15 mouse cellular contexts compared by ENCODE assay signal in the genomic region with DNA sequence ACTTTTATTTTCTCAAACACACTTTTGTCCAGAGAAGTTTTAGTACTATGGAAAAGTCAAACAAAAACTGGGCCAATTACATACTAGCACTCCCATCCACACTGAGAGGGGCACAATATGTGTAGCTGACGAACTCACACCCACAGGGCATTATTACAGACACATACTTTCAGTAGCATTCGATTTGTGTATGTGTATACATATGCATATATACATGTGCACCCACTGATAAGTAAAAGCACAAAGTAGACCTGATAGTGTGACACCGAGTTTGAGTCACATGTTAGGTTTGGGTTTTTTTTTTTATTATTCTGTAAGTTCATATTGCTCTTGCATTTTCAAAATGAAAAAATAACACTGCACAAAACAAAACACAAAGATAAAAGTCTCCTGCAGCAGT.
"Had no signal": no experiment of that assay in that cellular context is flagged by ENCODE, and none has a peak within 500 bp of the region (broad histone marks: within the 10 kb centered on the region; RNA-seq: fewer than 3 reads in every experiment).

No protein-coding gene starts in this region.

- H3K9me3 ChIP-seq: limb, embryonic 10.5 days; midbrain, embryonic 13.5 days; stomach, embryonic 15.5 days had no signal

- H3K9ac ChIP-seq: midbrain, embryonic 13.5 days; stomach, embryonic 15.5 days had no signal

- DNase-seq: kidney, adult 9 months; lung, adult 2 months; lung, postnatal 4 days; right cerebral cortex, postnatal 14 days; thymus, adult 2 months; thymus, postnatal 36 days had no signal

- H3K4me1 ChIP-seq: limb, embryonic 10.5 days; megakaryocyte, embryonic 14.5 days; midbrain, embryonic 13.5 days; stomach, embryonic 15.5 days had no signal

- H3K36me3 ChIP-seq: limb, embryonic 10.5 days; stomach, embryonic 15.5 days had no signal

- H3K4me2 ChIP-seq: midbrain, embryonic 13.5 days; stomach, embryonic 15.5 days had no signal

- H3K27ac ChIP-seq: kidney, postnatal 0 days; left cerebral cortex, adult 2 months; limb, embryonic 10.5 days; midbrain, embryonic 13.5 days; stomach, embryonic 15.5 days had no signal

- ATAC-seq: inflammation-experienced regulatory T-cells, adult 6 months; intestine, postnatal 0 days; lung, postnatal 0 days; midbrain, embryonic 13.5 days had no signal

- H3K27me3 ChIP-seq: megakaryocyte, embryonic 14.5 days; midbrain, embryonic 13.5 days; stomach, embryonic 15.5 days had no signal

- H3K4me3 ChIP-seq: left cerebral cortex, adult 2 months; limb, embryonic 10.5 days; megakaryocyte, embryonic 14.5 days; midbrain, embryonic 13.5 days; stomach, embryonic 15.5 days had no signal
